Mouse (Mus musculus) liver, adult 2 months (tissue): Measurements from ENCODE around the gene Fnip2.

Experiments
- CTCF ChIP-seq: fragments of 200-500 bp; IDR thresholded peaks from 2 replicates; pipeline ENCODE4 v1.5.1; 2011; ENCODE audit warnings: low read depth, low read length, control low read depth
- POLR2A ChIP-seq: fragments of 200-500 bp; IDR thresholded peaks from 2 replicates; pipeline ENCODE4 v1.6.1; 2011; ENCODE audit warnings: low read length, control low read depth; ENCODE audit not compliant: insufficient read depth; ENCODE audit errors: extremely low read depth

GRCm38 (mm10) chr3:79559021-79559772, 8.4 kb downstream of the Fnip2 start:
- TF ChIP-seq POLR2A (no peak), CTCF (peak; percentile 7; the same call in 1 of the 2 replicates)
